Mouse (Mus musculus): ENCODE measurements at regions not wholly inside any gene's neighbourhood (a gene's known extent, or its start where the extent isn't known, plus 50 kb on each side); places are given as distances from the start of the nearest gene placed in this dataset.

GRCm38 (mm10) chr10:37716946-37717345 lies 578.2 kb upstream of the Marcks start:
- no peak for DNase-seq (ENCODE audit: low spot score)

GRCm38 (mm10) chr10:37711459-37711858 lies 572.7 kb upstream of the Marcks start:
- no peak for DNase-seq (ENCODE audit: low spot score)

DNA sequence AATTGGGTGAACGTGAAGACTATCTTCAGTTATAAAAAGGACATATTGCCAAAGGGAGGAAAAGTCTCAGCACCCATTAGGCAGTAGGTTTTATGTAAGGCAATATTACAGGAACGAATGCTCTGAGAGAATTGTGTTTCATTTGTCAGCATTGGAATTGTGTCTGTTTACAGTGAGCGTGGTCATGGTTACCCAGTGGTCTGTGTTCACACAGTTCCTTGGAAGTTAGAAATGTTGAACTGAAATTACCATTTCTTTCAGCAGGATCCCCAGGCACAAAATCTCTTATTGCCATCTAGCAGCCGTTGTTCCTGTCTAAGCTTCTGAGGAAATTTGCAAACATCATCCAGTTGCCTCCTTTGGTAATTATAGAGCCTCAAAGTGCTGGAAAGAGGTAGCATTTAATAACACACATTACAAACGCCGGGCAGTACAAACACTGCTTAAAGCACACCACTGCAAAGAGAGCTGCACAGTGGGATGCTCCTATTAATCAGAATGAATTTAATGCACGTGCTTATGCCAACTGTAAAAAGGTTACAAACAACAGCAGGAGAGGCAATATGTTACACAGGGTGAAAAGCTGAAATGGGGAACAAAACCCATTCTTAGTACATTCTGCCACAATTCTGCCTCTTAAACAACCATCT lies 555.4 kb upstream of the Marcks start:
- DNase-seq (ENCODE audit: low spot score) = no peak

- no peak for DNase-seq (ENCODE audit: low spot score)
These were observed 554.1 kb upstream of the Marcks start for GRCm38 (mm10) chr10:37692851-37693250.

- no peak for DNase-seq (ENCODE audit: low spot score)
These were observed 553.2 kb upstream of the Marcks start for GRCm38 (mm10) chr10:37691939-37692338.

DNA sequence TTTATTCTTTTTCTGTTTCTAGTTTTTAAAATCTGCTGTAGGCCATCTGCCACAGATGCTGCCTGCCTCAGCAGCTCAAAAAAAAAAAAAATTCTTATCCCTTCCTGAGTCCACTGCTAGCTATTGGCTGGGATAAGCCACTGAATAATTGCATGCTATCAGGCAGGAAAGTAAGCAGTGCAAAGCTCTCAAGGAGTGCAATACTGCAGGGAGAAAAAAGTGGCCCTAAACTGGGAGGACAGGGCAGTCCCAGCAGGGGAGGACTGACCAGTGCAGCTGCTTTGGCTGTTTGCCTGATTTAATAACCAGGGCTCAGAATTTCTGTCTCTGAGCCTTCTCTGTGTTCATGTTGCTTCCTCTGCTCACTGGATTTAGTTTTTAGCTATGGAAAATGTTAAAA lies 544.4 kb upstream of the Marcks start:
- DNase-seq (ENCODE audit: low spot score) = no peak

DNA sequence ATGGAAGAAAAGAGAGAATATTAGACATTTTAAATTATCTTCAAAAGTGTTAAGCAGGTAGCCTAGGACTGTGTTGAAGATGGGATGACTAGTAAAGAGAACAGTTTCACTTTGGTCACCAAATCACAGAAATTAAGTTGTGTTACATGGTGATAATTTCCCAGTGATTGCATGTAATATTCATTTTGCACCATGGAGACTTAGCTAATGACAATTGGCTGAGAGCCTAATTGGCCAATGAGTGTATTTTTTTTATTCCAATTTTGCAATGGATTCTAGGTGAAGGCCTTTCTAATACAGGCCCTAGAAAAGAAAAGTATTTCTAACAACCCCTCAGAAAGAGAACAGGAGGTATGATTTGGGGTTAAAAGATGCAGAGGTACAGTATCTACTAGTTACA lies 541.9 kb upstream of the Marcks start:
- DNase-seq (ENCODE audit: low spot score) = no peak

DNA sequence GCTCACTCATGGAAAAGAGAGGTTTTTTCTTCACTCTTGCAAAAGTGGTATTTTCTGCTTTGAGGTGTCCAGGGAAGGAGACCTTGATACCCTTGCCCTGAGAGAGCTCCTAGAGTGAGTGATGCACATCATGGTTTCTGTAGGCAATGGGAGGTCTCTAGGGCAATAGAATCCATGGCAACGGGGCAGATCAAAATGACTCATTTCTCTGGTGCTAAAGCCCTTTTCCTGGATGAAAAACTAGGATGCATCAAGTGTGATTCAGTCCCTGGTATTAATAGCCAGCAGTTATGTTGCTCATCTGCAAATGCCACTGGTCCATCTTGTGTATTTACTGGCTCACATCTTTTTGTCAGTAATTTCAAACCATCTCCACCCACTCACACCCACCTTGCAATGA lies 539.1 kb upstream of the Marcks start:
- no peak for DNase-seq (ENCODE audit: low spot score)

DNA sequence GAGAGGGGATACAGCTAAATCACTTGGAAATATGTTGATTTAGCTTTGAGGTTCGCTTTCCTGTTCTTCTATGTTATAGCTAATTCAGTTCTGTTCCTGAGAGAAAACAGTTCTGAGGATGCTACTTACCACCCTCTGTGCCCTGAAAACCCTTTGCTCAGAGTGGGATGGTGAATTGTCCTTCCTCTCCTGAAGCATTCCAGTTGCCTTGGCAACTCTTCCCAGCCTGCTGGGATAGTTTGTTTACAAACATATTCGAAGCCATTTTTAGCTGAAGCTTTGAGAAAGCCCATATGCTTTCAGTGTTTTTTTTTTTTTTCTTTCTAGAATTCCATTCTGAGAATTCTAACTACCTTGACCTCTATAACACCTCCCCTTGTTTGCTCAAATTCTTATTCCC lies 530.1 kb upstream of the Marcks start:
- no peak for DNase-seq (ENCODE audit: low spot score)

DNA sequence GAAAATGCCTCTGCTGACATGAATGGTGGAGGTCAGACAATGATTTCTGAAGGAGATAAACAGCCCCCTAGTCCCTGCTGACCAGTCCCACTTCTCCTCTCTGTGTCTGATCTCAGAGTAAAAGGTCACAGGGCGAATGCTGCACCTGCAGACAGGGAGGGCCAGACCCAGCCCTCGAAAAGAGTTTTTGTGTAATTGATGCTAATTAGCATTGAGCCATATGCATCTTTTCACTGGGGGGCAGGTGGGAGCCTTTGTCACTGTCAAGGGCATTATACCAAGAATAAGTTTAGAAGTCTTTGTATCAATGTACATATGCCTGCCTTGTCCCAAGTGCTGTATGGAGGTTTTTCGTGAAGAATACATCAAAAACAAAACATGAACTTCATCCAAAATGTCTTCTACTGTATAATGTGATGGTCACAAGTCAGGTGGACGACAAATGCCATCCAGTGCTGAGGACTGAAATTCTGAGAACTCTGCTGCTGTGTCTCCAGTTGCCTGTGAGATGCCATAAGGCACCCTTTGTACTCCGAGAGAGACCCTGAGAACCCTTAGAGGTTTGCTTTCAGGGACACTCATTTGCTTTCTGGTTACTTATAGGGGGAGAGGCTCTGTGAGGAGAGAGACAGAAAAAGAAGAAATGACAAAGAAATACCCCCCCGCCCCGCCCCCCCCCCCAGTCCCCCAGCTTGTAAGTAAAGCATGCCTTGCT lies 528.5 kb upstream of the Marcks start:
- no peak for DNase-seq (ENCODE audit: low spot score)

- no peak for DNase-seq (ENCODE audit: low spot score)
These were observed 527.8 kb upstream of the Marcks start for GRCm38 (mm10) chr10:37666535-37666934.

DNA sequence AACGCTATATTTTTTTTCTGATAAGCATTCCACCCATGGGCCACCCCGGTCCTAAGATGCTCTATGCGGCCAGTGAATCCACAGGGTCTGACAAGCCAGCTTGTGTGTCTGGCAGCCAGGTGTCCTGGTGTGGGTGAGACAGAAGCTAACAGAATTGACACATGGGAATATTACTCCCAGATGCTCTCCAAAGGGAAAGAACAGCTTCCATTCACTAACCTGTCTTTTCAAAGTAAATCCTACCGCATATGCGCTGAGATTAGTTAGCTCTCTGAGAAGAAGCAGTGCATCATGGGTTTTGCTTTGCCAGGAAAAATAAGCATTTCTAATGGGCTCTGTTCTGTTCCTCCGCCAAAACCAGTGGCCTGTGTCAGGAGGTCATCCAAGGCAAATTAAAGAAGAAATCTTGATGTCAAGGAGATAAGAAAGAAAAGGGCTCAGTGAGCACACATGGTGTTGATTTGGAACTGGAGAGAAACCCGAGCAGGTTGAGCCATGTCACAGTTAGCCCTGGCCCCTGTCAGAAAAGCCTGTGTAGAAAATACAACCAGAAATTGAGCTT lies 498.4 kb upstream of the Marcks start:
- no peak for DNase-seq (ENCODE audit: low spot score)

DNA sequence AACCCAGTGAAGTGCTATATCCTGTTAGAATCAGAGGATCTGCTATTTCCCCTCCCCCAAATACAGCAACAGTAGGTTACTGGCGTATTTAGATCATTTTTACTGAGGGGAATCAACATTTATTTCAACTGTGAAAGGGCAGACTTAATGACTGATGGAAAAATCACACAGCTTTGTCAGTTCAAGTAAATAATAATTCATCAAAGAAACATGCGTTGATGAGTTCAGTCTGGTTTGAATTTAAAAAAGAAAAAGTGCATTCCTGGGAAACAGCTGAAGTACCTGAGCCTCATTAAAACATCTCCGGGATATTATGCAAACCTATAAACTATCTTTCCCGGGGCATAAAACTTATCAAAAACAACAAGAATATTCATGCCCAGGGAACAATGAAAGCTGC lies 497.7 kb upstream of the Marcks start:
- DNase-seq (ENCODE audit: low spot score) = no peak

- DNase-seq (ENCODE audit: low spot score) = no peak
These were observed 491.7 kb upstream of the Marcks start for GRCm38 (mm10) chr10:37630403-37630802.

DNA sequence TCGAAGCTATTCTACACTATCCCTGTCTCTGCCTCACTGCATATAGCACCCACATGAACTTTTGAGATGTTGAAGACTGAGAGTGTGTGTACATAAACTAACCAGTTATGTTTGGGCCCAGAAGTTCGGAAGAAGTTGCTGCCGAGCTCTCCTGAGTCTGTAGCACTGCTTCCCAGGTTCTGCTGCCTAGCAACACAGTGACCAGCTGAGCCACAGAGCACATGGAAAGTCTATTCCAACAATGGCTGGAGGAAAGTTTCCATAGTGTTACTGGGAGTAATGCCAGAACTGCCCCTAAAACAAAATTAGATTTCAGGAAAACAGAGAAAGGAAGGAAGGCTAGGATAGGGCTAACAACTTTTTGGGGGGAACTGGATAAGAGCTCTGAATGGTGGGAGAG lies 489.2 kb upstream of the Marcks start:
- DNase-seq (ENCODE audit: low spot score) = no peak

- no peak for DNase-seq (ENCODE audit: low spot score)
These were observed 488.1 kb upstream of the Marcks start for GRCm38 (mm10) chr10:37626758-37627201.

GRCm38 (mm10) chr10:37625972-37626757 lies 487.4 kb upstream of the Marcks start:
- DNase-seq (ENCODE audit: low spot score) = no peak

DNA sequence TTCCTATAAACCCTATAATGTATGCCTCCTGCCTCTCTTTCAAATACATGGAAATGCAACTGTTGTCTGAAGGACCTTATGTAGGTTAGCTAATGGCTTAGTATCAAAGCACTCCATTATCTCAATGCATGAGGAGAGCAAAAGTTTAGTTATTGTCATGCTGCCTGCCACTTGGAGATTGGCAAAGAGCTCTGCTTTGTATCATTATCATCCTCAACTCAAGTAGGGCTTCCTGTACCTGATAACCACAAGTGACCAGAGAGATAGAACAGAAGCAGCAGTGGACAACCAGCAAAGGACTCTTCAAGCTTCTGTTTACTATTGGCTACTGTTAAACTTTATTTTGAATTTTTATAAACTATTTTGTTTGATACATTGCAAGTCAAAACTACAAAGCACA lies 484.3 kb upstream of the Marcks start:
- DNase-seq (ENCODE audit: low spot score) = no peak

DNA sequence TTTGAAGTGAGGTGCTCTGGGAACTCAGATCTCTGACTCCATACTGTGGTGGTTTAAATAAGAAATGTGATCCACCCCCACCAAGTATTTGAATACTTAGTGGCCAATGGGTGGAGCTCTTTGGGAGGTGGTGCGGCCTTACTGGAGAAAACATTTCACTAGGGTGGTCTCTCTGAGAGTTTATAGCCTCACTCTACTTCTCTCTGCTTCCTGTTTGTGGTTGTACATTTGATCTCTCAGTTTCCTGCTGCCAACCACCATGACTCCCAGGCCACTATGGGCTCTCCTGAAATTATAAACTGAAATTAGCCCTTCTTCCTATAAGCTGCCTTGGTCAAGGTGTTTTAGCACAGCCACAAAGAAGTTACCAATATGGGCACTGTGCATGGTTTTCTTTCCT lies 479.9 kb upstream of the Marcks start:
- DNase-seq (ENCODE audit: low spot score) = no peak

GRCm38 (mm10) chr10:37617708-37618300 lies 479.1 kb upstream of the Marcks start:
- no peak for DNase-seq (ENCODE audit: low spot score)

DNA sequence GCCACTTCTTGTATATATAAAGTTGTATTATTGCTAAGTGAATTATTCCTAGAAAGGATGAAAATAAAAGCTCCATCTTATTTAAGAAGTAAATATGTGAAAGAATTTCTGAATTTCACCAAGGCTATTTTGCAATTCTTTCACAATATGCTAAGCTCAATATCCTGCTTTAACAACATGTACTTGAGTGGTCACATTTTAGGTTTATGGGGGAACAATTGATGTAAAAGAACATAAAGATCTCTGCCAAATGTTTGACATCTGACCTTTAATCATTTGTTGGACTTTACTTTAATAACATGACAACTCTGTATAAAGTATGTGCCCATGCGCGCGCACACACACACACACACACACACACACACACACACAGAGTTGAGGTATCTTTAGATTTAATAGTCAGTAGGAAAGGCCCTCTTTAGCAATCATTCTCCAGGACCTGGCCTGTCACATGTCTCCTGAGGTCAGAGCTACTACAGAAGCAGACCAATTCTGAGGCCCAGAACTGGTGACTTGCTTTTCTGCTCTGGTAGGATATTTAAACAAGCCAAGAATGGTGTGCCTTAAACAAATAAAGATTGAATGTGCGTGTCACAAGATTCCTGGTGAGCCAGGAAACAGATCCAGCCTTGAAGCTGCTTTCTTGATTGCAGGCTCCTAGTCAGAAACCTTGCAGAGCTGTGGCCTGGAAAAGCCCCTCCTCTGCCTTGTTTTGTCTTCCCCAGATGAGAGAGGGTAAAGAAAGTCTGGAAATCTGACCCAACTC lies 477.4 kb upstream of the Marcks start:
- no peak for DNase-seq (ENCODE audit: low spot score)

DNA sequence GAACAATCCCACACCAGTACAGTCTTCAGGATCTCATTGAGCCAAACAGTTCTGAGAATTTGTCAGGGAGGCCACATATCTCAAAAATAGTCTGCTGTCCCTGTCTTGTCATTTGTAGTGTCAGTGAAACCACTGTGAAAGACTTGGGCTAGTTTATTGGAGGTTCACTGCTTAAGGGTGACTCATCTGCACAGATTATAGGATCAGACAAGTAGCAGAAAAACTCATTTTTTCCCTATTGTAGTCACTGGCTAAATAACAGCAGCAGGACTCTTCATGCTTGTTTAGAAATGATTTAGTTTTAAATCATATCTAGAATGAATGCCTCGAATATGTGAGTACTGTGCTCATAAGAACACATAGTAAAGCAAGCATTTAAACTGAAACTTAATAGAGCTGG lies 475.2 kb upstream of the Marcks start:
- no peak for DNase-seq (ENCODE audit: low spot score)

Measured in urinary bladder, postnatal 14 days (tissue).